Mouse (Mus musculus): Measurements from ENCODE around the gene Itgb1. TPM values are rescaled to one million over a fixed set of nuclear protein-coding genes. Genes with fewer than 3 reads are reported as not detected.

The Itgb1 gene
- total RNA-seq, 1 experiment: 325 TPM

DNA sequence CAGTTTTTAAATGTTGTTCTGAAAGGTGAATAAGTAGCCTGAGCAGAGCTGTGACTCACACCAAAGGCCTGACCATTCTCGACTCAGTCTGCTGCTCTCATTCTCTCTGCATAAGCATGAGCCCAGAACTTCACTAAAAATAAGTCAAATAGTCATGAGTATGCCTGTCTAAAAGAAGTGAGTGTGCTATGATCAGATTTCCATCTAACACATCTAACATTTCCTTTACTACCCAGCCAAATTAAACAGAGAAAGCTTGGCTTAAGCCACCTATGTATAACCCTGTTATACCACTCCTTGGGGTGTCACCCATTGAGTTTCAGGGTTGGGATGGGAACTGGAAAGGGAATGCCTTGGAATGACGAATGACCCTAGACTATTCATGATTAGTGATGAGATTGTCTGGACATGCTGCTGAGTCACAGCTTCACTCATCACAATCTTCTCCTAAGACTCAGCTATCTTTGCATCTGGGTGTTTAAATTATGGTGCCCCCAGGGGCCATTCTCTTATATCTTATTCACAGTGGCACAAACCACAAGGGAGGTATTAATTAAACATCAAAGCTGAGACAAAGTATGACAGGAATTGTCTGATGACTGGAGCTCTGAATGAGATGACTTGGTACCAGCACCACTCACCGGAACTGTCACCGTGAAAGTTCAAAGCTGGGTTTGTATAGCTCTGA, 18.7 kb upstream of the Itgb1 start:
- in situ Hi-C loops (cut with MboI; ENCODE audit: low sequenced_read_pairs in 2 of 2, unreplicated experiment in 2 of 2): no loop called here
- no peaks in the 10 kb centered on the region for H3K4me1 ChIP-seq (ENCODE audit: control insufficient read depth in 2 of 2, insufficient read depth in 2 of 2, low read length in 2 of 2, poor library complexity in 1 of 2)
- H3K9ac ChIP-seq (ENCODE audit: insufficient read depth, low read depth, low read length, poor library complexity, severe bottlenecking): no peak overlapping the region
- H3K36me3 ChIP-seq (ENCODE audit: control insufficient read depth, insufficient read depth, low read length, poor library complexity, severe bottlenecking): no peaks in the 10 kb centered on the region
- TF ChIP-seq MAFK (IDR thresholded peaks at IDR 0.05; ENCODE audit: insufficient read depth, low read depth, low read length) (no peak), HCFC1 (IDR thresholded peaks at IDR 0.05; ENCODE audit: borderline replicate concordance, insufficient read depth, low read length) (no peak), CHD2 (IDR thresholded peaks at IDR 0.05; ENCODE audit: low read depth, low read length) (no peak), ZNF384 (IDR thresholded peaks at IDR 0.05; ENCODE audit: low read depth, low read length) (no peak), ZC3H11A (IDR thresholded peaks at IDR 0.05; ENCODE audit: borderline replicate concordance, low read depth, low read length) (no peak)
- no peak overlapping the region for H3K4me3 ChIP-seq (ENCODE audit: insufficient read depth in 1 of 2, low read depth in 1 of 2, low read length in 2 of 2, poor library complexity in 1 of 2, severe bottlenecking in 1 of 2)
- DNase-seq (ENCODE audit: low read depth, low spot score): no peak
- H3K9me3 ChIP-seq (ENCODE audit: control insufficient read depth, insufficient read depth, low read depth, low read length): no peaks in the 10 kb centered on the region
- no peak overlapping the region for H3K27ac ChIP-seq (ENCODE audit: insufficient read depth, low read depth, low read length, poor library complexity, severe bottlenecking)

DNA sequence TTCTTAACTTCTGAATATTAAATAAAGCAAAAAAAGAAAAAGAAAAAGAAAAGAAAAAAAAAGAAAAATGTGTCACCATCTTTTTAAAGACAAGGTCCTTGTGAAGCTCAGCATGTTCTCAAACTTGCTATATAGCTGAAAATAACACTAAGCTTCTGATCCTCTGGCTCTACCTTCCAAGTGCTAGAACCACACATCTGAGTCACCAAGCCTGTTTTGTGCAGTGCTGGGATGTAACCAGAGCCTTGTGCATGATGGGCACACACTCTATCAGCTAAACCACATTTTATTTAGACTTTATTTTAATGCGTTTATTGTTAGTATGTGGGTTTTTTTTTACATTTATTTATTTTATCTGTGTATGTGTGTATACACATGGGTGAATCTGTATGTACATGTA, 13.6 kb upstream of the Itgb1 start:
- H3K4me3 ChIP-seq (ENCODE audit: insufficient read depth in 1 of 2, low read depth in 1 of 2, low read length in 2 of 2, poor library complexity in 1 of 2, severe bottlenecking in 1 of 2): no peak overlapping the region
- in situ Hi-C loops (cut with MboI; ENCODE audit: low sequenced_read_pairs in 2 of 2, unreplicated experiment in 2 of 2): no loop called here
- DNase-seq (ENCODE audit: low read depth, low spot score): no peak
- H3K36me3 ChIP-seq (ENCODE audit: control insufficient read depth, insufficient read depth, low read length, poor library complexity, severe bottlenecking): no peaks in the 10 kb centered on the region
- H3K9me3 ChIP-seq (ENCODE audit: control insufficient read depth, insufficient read depth, low read depth, low read length): no peaks in the 10 kb centered on the region
- H3K9ac ChIP-seq (ENCODE audit: insufficient read depth, low read depth, low read length, poor library complexity, severe bottlenecking): no peak overlapping the region
- H3K27ac ChIP-seq (ENCODE audit: insufficient read depth, low read depth, low read length, poor library complexity, severe bottlenecking): no peak overlapping the region
- TF ChIP-seq MAFK (IDR thresholded peaks at IDR 0.05; ENCODE audit: insufficient read depth, low read depth, low read length) (no peak), ZNF384 (IDR thresholded peaks at IDR 0.05; ENCODE audit: low read depth, low read length) (no peak), ZC3H11A (IDR thresholded peaks at IDR 0.05; ENCODE audit: borderline replicate concordance, low read depth, low read length) (no peak), HCFC1 (IDR thresholded peaks at IDR 0.05; ENCODE audit: borderline replicate concordance, insufficient read depth, low read length) (no peak), CHD2 (IDR thresholded peaks at IDR 0.05; ENCODE audit: low read depth, low read length) (no peak)
- H3K4me1 ChIP-seq (ENCODE audit: control insufficient read depth in 2 of 2, insufficient read depth in 2 of 2, low read length in 2 of 2, poor library complexity in 1 of 2): no peaks in the 10 kb centered on the region

DNA sequence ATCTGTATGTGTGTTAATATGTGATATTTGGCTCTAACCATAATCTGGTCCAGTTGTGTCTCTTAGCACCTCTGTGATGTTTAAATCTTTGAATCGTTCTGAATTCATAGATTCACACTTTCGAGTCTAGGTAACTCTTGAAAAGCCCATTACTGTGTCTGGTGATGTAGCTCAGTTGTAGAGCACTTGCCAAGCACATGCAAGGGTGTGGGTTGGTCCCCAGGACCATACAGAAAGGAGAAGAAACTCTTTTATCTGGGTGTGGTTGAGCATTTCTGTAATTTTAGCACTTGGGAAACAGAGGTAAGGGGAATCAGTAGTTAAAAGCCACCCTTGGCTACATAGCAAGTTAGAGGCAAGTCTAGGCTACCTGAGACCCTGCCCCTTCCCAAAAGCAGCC, 13.0 kb upstream of the Itgb1 start:
- Histone ChIP-seq H3K36me3 (ENCODE audit: control insufficient read depth, insufficient read depth, low read length, poor library complexity, severe bottlenecking) (no peaks in the 10 kb centered on the region), H3K4me3 (ENCODE audit: insufficient read depth in 1 of 2, low read depth in 1 of 2, low read length in 2 of 2, poor library complexity in 1 of 2, severe bottlenecking in 1 of 2) (no peak overlapping the region), H3K4me1 (ENCODE audit: control insufficient read depth in 2 of 2, insufficient read depth in 2 of 2, low read length in 2 of 2, poor library complexity in 1 of 2) (no peaks in the 10 kb centered on the region), H3K9ac (ENCODE audit: insufficient read depth, low read depth, low read length, poor library complexity, severe bottlenecking) (no peak overlapping the region), H3K27ac (ENCODE audit: insufficient read depth, low read depth, low read length, poor library complexity, severe bottlenecking) (no peak overlapping the region), H3K9me3 (ENCODE audit: control insufficient read depth, insufficient read depth, low read depth, low read length) (no peaks in the 10 kb centered on the region)
- in situ Hi-C loops (cut with MboI; ENCODE audit: low sequenced_read_pairs in 2 of 2, unreplicated experiment in 2 of 2): no loop called here
- TF ChIP-seq CHD2 (IDR thresholded peaks at IDR 0.05; ENCODE audit: low read depth, low read length) (no peak), HCFC1 (IDR thresholded peaks at IDR 0.05; ENCODE audit: borderline replicate concordance, insufficient read depth, low read length) (no peak), ZNF384 (IDR thresholded peaks at IDR 0.05; ENCODE audit: low read depth, low read length) (no peak), ZC3H11A (IDR thresholded peaks at IDR 0.05; ENCODE audit: borderline replicate concordance, low read depth, low read length) (no peak)
- DNase-seq (ENCODE audit: low read depth, low spot score): no peak

DNA sequence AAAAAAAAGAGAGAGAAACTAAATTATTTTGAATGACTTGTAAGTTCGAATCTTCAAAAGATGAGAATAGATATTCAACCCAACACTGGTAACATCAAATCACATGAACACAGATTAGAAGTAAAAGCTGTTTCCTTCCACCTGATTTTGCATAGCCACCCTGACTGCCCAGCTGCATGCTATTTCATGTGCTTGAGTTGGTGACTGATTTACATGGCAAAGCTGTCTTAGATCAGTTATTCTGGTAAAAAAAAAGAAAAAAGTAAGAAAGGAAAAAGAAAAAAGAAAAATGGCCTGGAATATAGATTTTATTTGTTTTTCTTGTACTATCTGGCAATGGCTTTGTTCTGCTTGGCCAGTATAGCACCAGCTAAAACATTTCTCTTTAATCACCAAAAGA, 12.5 kb upstream of the Itgb1 start:
- no peaks in the 10 kb centered on the region for H3K36me3 ChIP-seq (ENCODE audit: control insufficient read depth, insufficient read depth, low read length, poor library complexity, severe bottlenecking)
- H3K27ac ChIP-seq (ENCODE audit: insufficient read depth, low read depth, low read length, poor library complexity, severe bottlenecking): no peak overlapping the region
- in situ Hi-C loops (cut with MboI; ENCODE audit: low sequenced_read_pairs in 2 of 2, unreplicated experiment in 2 of 2): no loop called here
- H3K4me3 ChIP-seq (ENCODE audit: insufficient read depth in 1 of 2, low read depth in 1 of 2, low read length in 2 of 2, poor library complexity in 1 of 2, severe bottlenecking in 1 of 2): no peak overlapping the region
- no peaks in the 10 kb centered on the region for H3K4me1 ChIP-seq (ENCODE audit: control insufficient read depth in 2 of 2, insufficient read depth in 2 of 2, low read length in 2 of 2, poor library complexity in 1 of 2)
- DNase-seq (ENCODE audit: low read depth, low spot score): no peak
- no peak for TF ChIP-seq CHD2 (IDR thresholded peaks at IDR 0.05; ENCODE audit: low read depth, low read length)
- no peak for TF ChIP-seq ZC3H11A (IDR thresholded peaks at IDR 0.05; ENCODE audit: borderline replicate concordance, low read depth, low read length)
- TF ChIP-seq ZNF384 (IDR thresholded peaks at IDR 0.05; ENCODE audit: low read depth, low read length): no peak
- TF ChIP-seq HCFC1 (IDR thresholded peaks at IDR 0.05; ENCODE audit: borderline replicate concordance, insufficient read depth, low read length): no peak
- TF ChIP-seq MAFK (IDR thresholded peaks at IDR 0.05; ENCODE audit: insufficient read depth, low read depth, low read length): no peak
- no peaks in the 10 kb centered on the region for H3K9me3 ChIP-seq (ENCODE audit: control insufficient read depth, insufficient read depth, low read depth, low read length)
- H3K9ac ChIP-seq (ENCODE audit: insufficient read depth, low read depth, low read length, poor library complexity, severe bottlenecking): no peak overlapping the region

Measured in ES-E14 (cell line).